Mouse (Mus musculus) left cerebral cortex, postnatal 36 days (tissue): ENCODE results near the gene Slit1. TPM values are rescaled to one million over a fixed set of nuclear protein-coding genes. Genes with fewer than 3 reads are reported as not detected.

Source experiments
- DNase-seq, 2 experiments: peaks; one replicate each; pipeline ENCODE4 v3.0.0; 2021 to 2022; ENCODE audit warnings: low spot score in 2 of 2, mixed read lengths in 1 of 2
- intact Hi-C: fragments of 180-260 bp; cut with DNase I; formaldehyde crosslinking; loops from one replicate; pipeline ENCODE4 v1.15.1; 2025
- total RNA-seq, 2 experiments: library from RNA; stranded (reverse); gene quantifications; 2 replicates each; pipeline ENCODE4 v1.2.3; 2021

The Slit1 gene
- total RNA-seq, 2 experiments from 2014 or later, result 47.8 to 59.1 TPM

GRCm38 (mm10) chr19:41618153-41618657 is 125.3 kb downstream of the Slit1 start:
- no peak for DNase-seq
- intact Hi-C loops, result loop anchor here (10.0 kb wide), 1 partner anchor 303 kb away; no protein-coding TSS in a partner anchor

- no peak for DNase-seq
- intact Hi-C loops, result loop anchor here (10.0 kb wide), 1 partner anchor 302 kb away; no protein-coding TSS in a partner anchor
Measured at GRCm38 (mm10) chr19:41617102-41617501, 126.4 kb downstream of the Slit1 start.

- intact Hi-C loops, result loop anchor here (10.0 kb wide), 1 partner anchor 301 kb away; no protein-coding TSS in a partner anchor
- DNase-seq, result no peak
Measured at GRCm38 (mm10) chr19:41616274-41616673, 127.2 kb downstream of the Slit1 start.

- intact Hi-C loops, result loop anchor here (10.0 kb wide), 1 partner anchor 301 kb away; no protein-coding TSS in a partner anchor
- no peak for DNase-seq
Measured at GRCm38 (mm10) chr19:41615606-41616224, 127.8 kb downstream of the Slit1 start.

- intact Hi-C loops, result loop anchor here (10.0 kb wide), 1 partner anchor 299 kb away; no protein-coding TSS in a partner anchor
- no peak for DNase-seq
Measured at GRCm38 (mm10) chr19:41613325-41614087, 130.0 kb downstream of the Slit1 start.

- no peak for DNase-seq
- intact Hi-C loops, result loop anchor here (10.0 kb wide), 1 partner anchor 297 kb away; no protein-coding TSS in a partner anchor
Measured at GRCm38 (mm10) chr19:41611683-41612082, 131.8 kb downstream of the Slit1 start.

GRCm38 (mm10) chr19:41606208-41606987 is 137.1 kb downstream of the Slit1 start:
- no peak for DNase-seq
- intact Hi-C loops, result no loop called here

- no peak for DNase-seq
- intact Hi-C loops, result no loop called here
Measured at GRCm38 (mm10) chr19:41600647-41601046, 142.8 kb downstream of the Slit1 start.

- intact Hi-C loops, result no loop called here
- DNase-seq, result no peak
Measured at GRCm38 (mm10) chr19:41597170-41597894, 146.1 kb downstream of the Slit1 start.

GRCm38 (mm10) chr19:41591808-41592207 is 151.7 kb downstream of the Slit1 start:
- intact Hi-C loops, result no loop called here

GRCm38 (mm10) chr19:41589681-41590080 is 153.8 kb downstream of the Slit1 start:
- no peak for DNase-seq
- intact Hi-C loops, result no loop called here

More at GRCm38 (mm10) chr19:41591808-41592207, 151.7 kb downstream of the Slit1 start:
- no peak for DNase-seq

- no peak for DNase-seq
- intact Hi-C loops, result no loop called here
Measured at GRCm38 (mm10) chr19:41589026-41589425, 154.4 kb downstream of the Slit1 start.

GRCm38 (mm10) chr19:41587431-41588222 is 155.8 kb downstream of the Slit1 start:
- intact Hi-C loops, result no loop called here
- DNase-seq, result no peak

GRCm38 (mm10) chr19:41586752-41587151 is 156.7 kb downstream of the Slit1 start:
- no peak for DNase-seq
- intact Hi-C loops, result no loop called here

- DNase-seq, result no peak
- intact Hi-C loops, result no loop called here
Measured at GRCm38 (mm10) chr19:41582918-41583514, 160.4 kb downstream of the Slit1 start.

GRCm38 (mm10) chr19:41581706-41582420 is 161.6 kb downstream of the Slit1 start, which contains the start of gene Gm340:
Gene Gm340 (plus strand): TSS chr19:41582370.
- intact Hi-C loops, result no loop called here
- DNase-seq, result no peak

- intact Hi-C loops, result no loop called here
- no peak for DNase-seq
Measured at GRCm38 (mm10) chr19:41579311-41579920, 164.0 kb downstream of the Slit1 start.
